Mouse (Mus musculus) megakaryocyte, embryonic 14.5 days (primary cell): Measurements from ENCODE around the gene BC004004. TPM values are rescaled to one million over a fixed set of nuclear protein-coding genes. Genes with fewer than 3 reads are reported as not detected.
"Not testable (repeated sequence)": the region's sequence is repeated elsewhere in the genome, so short reads cannot be mapped to it uniquely, and the experiment has no call there.

Source experiments
- H3K27me3 ChIP-seq: replicated peaks from 2 replicates; pipeline ENCODE3; 2012; ENCODE audit warnings: inconsistent platforms
- H3K36me3 ChIP-seq: replicated peaks from 2 replicates; pipeline ENCODE3; 2012; ENCODE audit warnings: low read length, inconsistent platforms, mixed read lengths
- H3K4me1 ChIP-seq: 2 replicates; pipeline ENCODE4 v1.6.1; 2012; ENCODE audit warnings: inconsistent platforms
- H3K4me3 ChIP-seq: replicated peaks from 2 replicates; pipeline ENCODE3; 2012; ENCODE audit warnings: moderate library complexity, mild to moderate bottlenecking, inconsistent platforms
- H3K9me3 ChIP-seq: 2 replicates; pipeline ENCODE4 v1.6.1; 2012; ENCODE audit warnings: inconsistent platforms
- FLI1 ChIP-seq: IDR thresholded peaks from 2 replicates; pipeline ENCODE4 v1.6.1; 2012; ENCODE audit warnings: low read length, inconsistent platforms, mixed read lengths
- GATA1 ChIP-seq: IDR thresholded peaks from 3 replicates; pipeline ENCODE4 v1.6.1; 2012; ENCODE audit warnings: mixed read lengths, low read length, inconsistent platforms, borderline replicate concordance
- polyA plus RNA-seq: library from polyadenylated mRNA; stranded (reverse); fragments of >175 nt; gene quantifications from 2 replicates; pipeline ENCODE4 v1.2.3, GENCODE M21; 2012; ENCODE audit warnings: low replicate concordance; ENCODE audit not compliant: insufficient read depth

The BC004004 gene
- polyA plus RNA-seq, 1 experiment: 30.8 TPM

GRCm38 (mm10) chr17:29247881-29248280 lies 20.7 kb upstream of the BC004004 start:
- Histone ChIP-seq H3K9me3 (peaks cover 3% of the 10 kb centered on the region), H3K36me3 (peaks cover 54% of the 10 kb centered on the region), H3K27me3 (peaks cover 28% of the 10 kb centered on the region)

GRCm38 (mm10) chr17:29249512-29249911 lies 19.1 kb upstream of the BC004004 start:
- TF ChIP-seq GATA1: no peak
- no peak for TF ChIP-seq FLI1
- Histone ChIP-seq H3K4me1 (peaks cover 47% of the 10 kb centered on the region), H3K4me3 (no peak overlapping the region), H3K36me3 (peaks cover 70% of the 10 kb centered on the region), H3K27me3 (peaks cover 14% of the 10 kb centered on the region), H3K9me3 (peaks cover 12% of the 10 kb centered on the region)

More at GRCm38 (mm10) chr17:29247881-29248280, 20.7 kb upstream of the BC004004 start:
- H3K4me1 ChIP-seq: peaks cover 32% of the 10 kb centered on the region
- no peak for TF ChIP-seq GATA1
- TF ChIP-seq FLI1: no peak
- no peak overlapping the region for H3K4me3 ChIP-seq

GRCm38 (mm10) chr17:29251006-29251405 lies 17.6 kb upstream of the BC004004 start:
- Histone ChIP-seq H3K9me3 (peaks cover 12% of the 10 kb centered on the region), H3K4me1 (peaks cover 51% of the 10 kb centered on the region), H3K36me3 (peaks cover 79% of the 10 kb centered on the region)
- H3K27me3 ChIP-seq, H3K4me3 ChIP-seq: not testable (repeated sequence)

- TF ChIP-seq GATA1 (no peak), FLI1 (no peak)
- Histone ChIP-seq H3K4me3 (no peak overlapping the region), H3K36me3 (peaks cover 87% of the 10 kb centered on the region), H3K4me1 (peaks cover 56% of the 10 kb centered on the region), H3K27me3 (no peaks in the 10 kb centered on the region), H3K9me3 (peaks cover 12% of the 10 kb centered on the region)
Measured at GRCm38 (mm10) chr17:29251608-29252390, 16.8 kb upstream of the BC004004 start.

GRCm38 (mm10) chr17:29253236-29253635 lies 15.4 kb upstream of the BC004004 start:
- Histone ChIP-seq H3K36me3 (peaks cover 93% of the 10 kb centered on the region), H3K4me3 (no peak overlapping the region), H3K27me3 (no peaks in the 10 kb centered on the region), H3K4me1 (peaks cover 71% of the 10 kb centered on the region), H3K9me3 (peaks cover 12% of the 10 kb centered on the region)
- TF ChIP-seq FLI1 (no peak), GATA1 (no peak)

- peaks cover 93% of the 10 kb centered on the region for H3K36me3 ChIP-seq
Measured at GRCm38 (mm10) chr17:29253684-29254083, 14.9 kb upstream of the BC004004 start.

GRCm38 (mm10) chr17:29254784-29255183 lies 13.8 kb upstream of the BC004004 start:
- H3K9me3 ChIP-seq: peaks cover 12% of the 10 kb centered on the region
- not testable (repeated sequence) for H3K27me3 ChIP-seq, H3K4me3 ChIP-seq
- H3K4me1 ChIP-seq: peaks cover 86% of the 10 kb centered on the region
- peaks cover 85% of the 10 kb centered on the region for H3K36me3 ChIP-seq

More at GRCm38 (mm10) chr17:29253684-29254083, 14.9 kb upstream of the BC004004 start:
- Histone ChIP-seq H3K9me3 (peaks cover 12% of the 10 kb centered on the region), H3K4me1 (peaks cover 75% of the 10 kb centered on the region), H3K4me3 (peak overlapping the region; percentile 64), H3K27me3 (no peaks in the 10 kb centered on the region)
- TF ChIP-seq GATA1: no peak
- no peak for TF ChIP-seq FLI1

GRCm38 (mm10) chr17:29256507-29256906 lies 12.1 kb upstream of the BC004004 start:
- Histone ChIP-seq H3K27me3 (no peaks in the 10 kb centered on the region), H3K4me1 (peaks cover 93% of the 10 kb centered on the region), H3K36me3 (peaks cover 85% of the 10 kb centered on the region), H3K4me3 (peak overlapping the region; percentile 20), H3K9me3 (peaks cover 12% of the 10 kb centered on the region)
- no peak for TF ChIP-seq FLI1
- TF ChIP-seq GATA1: no peak

- TF ChIP-seq FLI1 (no peak), GATA1 (no peak)
- peaks cover 84% of the 10 kb centered on the region for H3K36me3 ChIP-seq
- peaks cover 12% of the 10 kb centered on the region for H3K9me3 ChIP-seq
- no peaks in the 10 kb centered on the region for H3K27me3 ChIP-seq
- peaks cover 93% of the 10 kb centered on the region for H3K4me1 ChIP-seq
- peak overlapping the region; percentile 62 for H3K4me3 ChIP-seq
Measured at GRCm38 (mm10) chr17:29257001-29257511, 11.5 kb upstream of the BC004004 start.

- H3K36me3 ChIP-seq: peaks cover 73% of the 10 kb centered on the region
- H3K27me3 ChIP-seq: no peaks in the 10 kb centered on the region
- peaks cover 7% of the 10 kb centered on the region for H3K9me3 ChIP-seq
- TF ChIP-seq GATA1: no peak
- no peak for TF ChIP-seq FLI1
- H3K4me1 ChIP-seq: peaks cover 95% of the 10 kb centered on the region
- peak overlapping the region; percentile 77 for H3K4me3 ChIP-seq
Measured at GRCm38 (mm10) chr17:29258025-29258558, 10.5 kb upstream of the BC004004 start.
